Mouse (Mus musculus) heart, postnatal 0 days (tissue): ENCODE results near the gene Fam221b.

ENCODE experiments used
- CTCF ChIP-seq: IDR thresholded peaks from 2 replicates; pipeline ENCODE4 v1.5.1; 2016; ENCODE audit warnings: antibody characterized with exemption, control low read depth, low read depth
- EP300 ChIP-seq: IDR thresholded peaks from 2 replicates; pipeline ENCODE4 v1.6.1; 2016; ENCODE audit warnings: antibody characterized with exemption, low read depth

GRCm38 (mm10) chr4:43700707-43701106 is 31.8 kb upstream of the Fam221b start, which contains the start of gene Olfr70:
- TF ChIP-seq CTCF = no peak
- TF ChIP-seq EP300 = no peak
